ENCODE assay signal across 17 mouse cellular contexts in the genomic region with DNA sequence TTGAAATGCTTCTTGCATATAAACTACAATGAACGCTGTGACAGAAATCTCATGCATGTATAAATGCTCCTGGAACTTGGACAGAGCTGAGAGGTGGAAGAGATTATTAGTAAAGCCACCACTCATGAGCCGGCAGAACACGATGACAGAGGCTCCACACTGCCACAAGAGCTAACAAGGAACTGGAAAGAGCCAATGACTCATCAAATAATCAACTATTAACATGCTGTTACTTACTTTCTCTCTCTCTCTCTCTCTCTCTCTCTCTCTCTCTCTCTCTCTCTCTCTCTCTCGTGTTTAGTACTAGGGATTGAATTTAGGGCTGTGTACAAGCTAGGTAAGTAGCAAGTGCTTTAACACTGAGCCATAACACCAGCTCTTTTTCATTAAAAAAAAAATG. TPM values are rescaled to one million over a fixed set of nuclear protein-coding genes. Genes with fewer than 3 reads are reported as not detected.
A peak's percentile ranks its signal among the peaks of the same experiment; 100 is the strongest.
DNase-seq lines count a peak whose midpoint lies in the region; ATAC-seq and TF ChIP-seq lines count a peak whose summit lies in the region.
"Had no signal": no experiment of that assay in that cellular context is flagged by ENCODE, and none has a peak within 500 bp of the region (broad histone marks: within the 10 kb centered on the region; RNA-seq: fewer than 3 reads in every experiment).

No protein-coding gene starts in this region.

- no peaks in the 10 kb centered on the region for H3K9me3 ChIP-seq in intestine, embryonic 15.5 days
- H3K9me3 ChIP-seq in intestine, embryonic 16.5 days (ENCODE audit: control insufficient read depth, low read length): no peaks in the 10 kb centered on the region
- H3K9me3 ChIP-seq in intestine, postnatal 0 days (ENCODE audit: control insufficient read depth): no peaks in the 10 kb centered on the region
- no peaks in the 10 kb centered on the region for H3K9me3 ChIP-seq in midbrain, embryonic 16.5 days (replicated peaks; ENCODE audit: control insufficient read depth, low read length, poor library complexity, severe bottlenecking)
- H3K9me3 ChIP-seq: embryonic facial prominence, embryonic 12.5 days; forebrain, embryonic 15.5 days; heart, embryonic 13.5 days had no signal

- 72% methylated on average over 4 of the region's 4 CpGs for WGBS in intestine, embryonic 15.5 days
- 66% methylated on average over 4 of the region's 4 CpGs for WGBS in intestine, embryonic 16.5 days
- WGBS in intestine, postnatal 0 days: 36% methylated on average over 4 of the region's 4 CpGs
- 86% methylated on average over 4 of the region's 4 CpGs for WGBS in midbrain, embryonic 16.5 days

- DNase-seq in MEL-GATA-1-ER (ENCODE audit: extremely low read depth, low read depth): peak; percentile 21
- DNase-seq in heart, postnatal 25 days (ENCODE audit: low spot score): no peak
- no peak for DNase-seq in layer of hippocampus, adult 11-12 months (ENCODE audit: low spot score)
- DNase-seq: adrenal gland, postnatal 10 days; cerebellum, adult 11 months; cerebellum, adult 8-10 months; cerebellum, postnatal 14 days; gastrocnemius, postnatal 36 days had no signal

- H3K36me3 ChIP-seq in intestine, embryonic 15.5 days: no peaks in the 10 kb centered on the region
- H3K36me3 ChIP-seq in intestine, embryonic 16.5 days (ENCODE audit: control insufficient read depth, insufficient read depth, low read length): no peaks in the 10 kb centered on the region
- H3K36me3 ChIP-seq in intestine, postnatal 0 days (ENCODE audit: control insufficient read depth, insufficient read depth): no peaks in the 10 kb centered on the region
- H3K36me3 ChIP-seq in midbrain, embryonic 16.5 days (ENCODE audit: control insufficient read depth, insufficient read depth, low read length): no peaks in the 10 kb centered on the region
- H3K36me3 ChIP-seq: embryonic facial prominence, embryonic 12.5 days; forebrain, embryonic 15.5 days; heart, embryonic 13.5 days had no signal

- H3K4me1 ChIP-seq in intestine, embryonic 15.5 days (replicated peaks): no peaks in the 10 kb centered on the region
- H3K4me1 ChIP-seq in intestine, embryonic 16.5 days (ENCODE audit: control insufficient read depth, insufficient read depth, low read length): no peaks in the 10 kb centered on the region
- H3K4me1 ChIP-seq in intestine, postnatal 0 days (replicated peaks; ENCODE audit: control insufficient read depth, insufficient read depth, low read length): no peaks in the 10 kb centered on the region
- no peaks in the 10 kb centered on the region for H3K4me1 ChIP-seq in midbrain, embryonic 16.5 days (ENCODE audit: control insufficient read depth, insufficient read depth, low read length)
- H3K4me1 ChIP-seq: embryonic facial prominence, embryonic 12.5 days; forebrain, embryonic 15.5 days had no signal

- ATAC-seq in intestine, embryonic 15.5 days: 0 out of 2 replicates have a peak, but pooled peaks have one; percentile 39
- ATAC-seq in intestine, embryonic 16.5 days: no peak
- ATAC-seq in intestine, postnatal 0 days: peak; percentile 33; the same call in 1 of the 2 replicates
- ATAC-seq in midbrain, embryonic 16.5 days: no peak
- ATAC-seq: forebrain, embryonic 15.5 days had no signal

- H3K9ac ChIP-seq in intestine, embryonic 15.5 days: no peak overlapping the region
- no peak overlapping the region for H3K9ac ChIP-seq in intestine, embryonic 16.5 days (ENCODE audit: low read depth, low read length)
- H3K9ac ChIP-seq in intestine, postnatal 0 days (ENCODE audit: low read depth, low read length): no peak overlapping the region
- no peak overlapping the region for H3K9ac ChIP-seq in midbrain, embryonic 16.5 days (ENCODE audit: low read depth, low read length)
- H3K9ac ChIP-seq: embryonic facial prominence, embryonic 12.5 days; forebrain, embryonic 15.5 days; heart, embryonic 13.5 days; hindbrain, embryonic 14.5 days had no signal

- no peak overlapping the region for H3K4me3 ChIP-seq in intestine, embryonic 15.5 days (replicated peaks)
- H3K4me3 ChIP-seq in intestine, embryonic 16.5 days (ENCODE audit: low read length): no peak overlapping the region
- no peak overlapping the region for H3K4me3 ChIP-seq in intestine, postnatal 0 days (ENCODE audit: low read depth, low read length)
- no peak overlapping the region for H3K4me3 ChIP-seq in midbrain, embryonic 16.5 days (ENCODE audit: low read depth, low read length)
- H3K4me3 ChIP-seq: embryonic facial prominence, embryonic 12.5 days; forebrain, embryonic 15.5 days; heart, embryonic 13.5 days had no signal

- no peak for TF ChIP-seq CTCF in intestine, postnatal 0 days (IDR thresholded peaks at IDR 0.05; ENCODE audit: low read depth)

- no peak overlapping the region for H3K27ac ChIP-seq in intestine, embryonic 15.5 days
- no peak overlapping the region for H3K27ac ChIP-seq in intestine, embryonic 16.5 days (ENCODE audit: low read length)
- no peak overlapping the region for H3K27ac ChIP-seq in intestine, postnatal 0 days (ENCODE audit: low read depth, low read length)
- H3K27ac ChIP-seq in midbrain, embryonic 16.5 days (ENCODE audit: low read length): no peak overlapping the region
- H3K27ac ChIP-seq: embryonic facial prominence, embryonic 12.5 days; forebrain, embryonic 15.5 days; heart, embryonic 13.5 days; hindbrain, embryonic 14.5 days had no signal

- no peaks in the 10 kb centered on the region for H3K27me3 ChIP-seq in intestine, embryonic 15.5 days (replicated peaks)
- no peaks in the 10 kb centered on the region for H3K27me3 ChIP-seq in intestine, embryonic 16.5 days (replicated peaks; ENCODE audit: control insufficient read depth, insufficient read depth, low read length)
- no peaks in the 10 kb centered on the region for H3K27me3 ChIP-seq in intestine, postnatal 0 days (replicated peaks; ENCODE audit: control insufficient read depth, insufficient read depth, low read length)
- H3K27me3 ChIP-seq in midbrain, embryonic 16.5 days (ENCODE audit: control insufficient read depth, insufficient read depth, low read depth, low read length): no peaks in the 10 kb centered on the region
- H3K27me3 ChIP-seq: CH12.LX; embryonic facial prominence, embryonic 12.5 days; forebrain, embryonic 15.5 days; heart, embryonic 13.5 days had no signal

- no peak overlapping the region for H3K4me2 ChIP-seq in intestine, embryonic 15.5 days (replicated peaks)
- H3K4me2 ChIP-seq in intestine, embryonic 16.5 days (ENCODE audit: low read depth, low read length): no peak overlapping the region
- H3K4me2 ChIP-seq in intestine, postnatal 0 days (replicated peaks; ENCODE audit: low read depth): no peak overlapping the region
- H3K4me2 ChIP-seq in midbrain, embryonic 16.5 days (ENCODE audit: low read length): no peak overlapping the region
- H3K4me2 ChIP-seq: embryonic facial prominence, embryonic 12.5 days; forebrain, embryonic 15.5 days; heart, embryonic 13.5 days; hindbrain, embryonic 14.5 days had no signal

- intact Hi-C loops in heart, postnatal 25 days (cut with DNase I): no loop called here

RNA-seq across cellular contexts. Expression of gene Bzw1, which starts 48.8 kb away (rescaled TPM):
- polyA plus RNA-seq in intestine, embryonic 15.5 days (2015; fragmentation: Nextera tagmentation; extraction: Ambion mirVana): 294 and 358 TPM in 2 replicates
- polyA plus RNA-seq in intestine, embryonic 16.5 days (2015; fragmentation: Nextera tagmentation; extraction: Ambion mirVana): 261 and 276 TPM in 2 replicates
- 207 and 216 TPM in 2 replicates for polyA plus RNA-seq in intestine, postnatal 0 days (2015; fragmentation: Nextera tagmentation; extraction: Ambion mirVana)
- total RNA-seq in heart, postnatal 25 days (2021): 10 to 100 TPM; 62.7 to 75.9 TPM
- polyA plus RNA-seq in midbrain, embryonic 16.5 days (2015; fragmentation: Nextera tagmentation; extraction: Ambion mirVana): 346 and 351 TPM in 2 replicates

Comparison
In these comparisons a context has a peak if more than half of its experiments do, and no peak if none do; other contexts are left out.
1. ATAC-seq: peak in intestine, embryonic 15.5 days (single experiment) and intestine, postnatal 0 days (single experiment); none in intestine, embryonic 16.5 days (single experiment) and midbrain, embryonic 16.5 days (single experiment).